Mouse (Mus musculus): ENCODE measurements around the gene Ttc30a1. TPM values are rescaled to one million over a fixed set of nuclear protein-coding genes. Genes with fewer than 3 reads are reported as not detected.

Gene Ttc30a1
- polyA plus RNA-seq, 1 experiment from 2014 or later: 8.5 TPM

Other genes starting within 250 kb of the Ttc30a1 start
- 29.6 and 31.5 TPM in 2 replicates for gene Agps, start 149.8 kb downstream of the Ttc30a1 start, polyA plus RNA-seq (2015; fragmentation: Nextera tagmentation; extraction: Ambion mirVana)
- gene Ttc30b, start 43.4 kb downstream of the Ttc30a1 start, polyA plus RNA-seq (2015; fragmentation: Nextera tagmentation; extraction: Ambion mirVana): 15.3 and 15.7 TPM in 2 replicates
- 1.1 and 1.6 TPM in 2 replicates for gene Ttc30a2, start 3.8 kb downstream of the Ttc30a1 start, polyA plus RNA-seq (2015; fragmentation: Nextera tagmentation; extraction: Ambion mirVana)

All from midbrain, embryonic 13.5 days (tissue).